Mouse (Mus musculus): ENCODE results near the gene Prdm1. TPM values are rescaled to one million over a fixed set of nuclear protein-coding genes. Genes with fewer than 3 reads are reported as not detected.

Prdm1 gene
- total RNA-seq, 1 experiment, result 2.2 TPM

- Histone ChIP-seq H3K4me3 (ENCODE audit: insufficient read depth in 1 of 2, low read depth in 1 of 2, low read length in 2 of 2, poor library complexity in 1 of 2, severe bottlenecking in 1 of 2) (no peak overlapping the region), H3K9ac (ENCODE audit: insufficient read depth, low read depth, low read length, poor library complexity, severe bottlenecking) (0 out of 2 replicates have a peak overlapping the region, but pooled peaks have one; percentile 2), H3K4me1 (ENCODE audit: control insufficient read depth in 2 of 2, insufficient read depth in 2 of 2, low read length in 2 of 2, poor library complexity in 1 of 2) (peaks cover 6 to 18% of the 10 kb centered on the region in 2 experiments; a peak in 3 of 4 replicates), H3K9me3 (ENCODE audit: control insufficient read depth, insufficient read depth, low read depth, low read length) (no peaks in the 10 kb centered on the region), H3K27ac (ENCODE audit: insufficient read depth, low read depth, low read length, poor library complexity, severe bottlenecking) (no peak overlapping the region), H3K36me3 (ENCODE audit: control insufficient read depth, insufficient read depth, low read length, poor library complexity, severe bottlenecking) (peaks cover 7% of the 10 kb centered on the region; the same call in 1 of the 2 replicates)
- in situ Hi-C loops (cut with MboI; ENCODE audit: low sequenced_read_pairs in 2 of 2, unreplicated experiment in 2 of 2), result no loop called here
- no peak for DNase-seq (ENCODE audit: low read depth, low spot score)
- no peak for TF ChIP-seq MAFK (IDR thresholded peaks at IDR 0.05; ENCODE audit: insufficient read depth, low read depth, low read length)
- TF ChIP-seq CHD2 (IDR thresholded peaks at IDR 0.05; ENCODE audit: low read depth, low read length), result no peak
- TF ChIP-seq ZC3H11A (IDR thresholded peaks at IDR 0.05; ENCODE audit: borderline replicate concordance, low read depth, low read length), result no peak
- TF ChIP-seq ZNF384 (IDR thresholded peaks at IDR 0.05; ENCODE audit: low read depth, low read length), result no peak
- no peak for TF ChIP-seq HCFC1 (IDR thresholded peaks at IDR 0.05; ENCODE audit: borderline replicate concordance, insufficient read depth, low read length)
Measured at GRCm38 (mm10) chr10:44447406-44448139, 80.7 kb downstream of the Prdm1 start.

- TF ChIP-seq CHD2 (IDR thresholded peaks at IDR 0.05; ENCODE audit: low read depth, low read length), result no peak
- TF ChIP-seq ZC3H11A (IDR thresholded peaks at IDR 0.05; ENCODE audit: borderline replicate concordance, low read depth, low read length), result no peak
- TF ChIP-seq HCFC1 (IDR thresholded peaks at IDR 0.05; ENCODE audit: borderline replicate concordance, insufficient read depth, low read length), result no peak
- peak; percentile 83 for TF ChIP-seq MAFK (IDR thresholded peaks at IDR 0.05; ENCODE audit: insufficient read depth, low read depth, low read length)
- H3K27ac ChIP-seq (ENCODE audit: insufficient read depth, low read depth, low read length, poor library complexity, severe bottlenecking), result no peak overlapping the region
- no peak for DNase-seq (ENCODE audit: low read depth, low spot score)
- no peaks in the 10 kb centered on the region for H3K9me3 ChIP-seq (ENCODE audit: control insufficient read depth, insufficient read depth, low read depth, low read length)
- in situ Hi-C loops (cut with MboI; ENCODE audit: low sequenced_read_pairs in 2 of 2, unreplicated experiment in 2 of 2), result no loop called here
- H3K4me1 ChIP-seq (ENCODE audit: control insufficient read depth in 2 of 2, insufficient read depth in 2 of 2, low read length in 2 of 2, poor library complexity in 1 of 2), result peaks cover 6 to 18% of the 10 kb centered on the region in 2 experiments; a peak in 3 of 4 replicates
- H3K36me3 ChIP-seq (ENCODE audit: control insufficient read depth, insufficient read depth, low read length, poor library complexity, severe bottlenecking), result peaks cover 7% of the 10 kb centered on the region; the same call in 1 of the 2 replicates
- H3K9ac ChIP-seq (ENCODE audit: insufficient read depth, low read depth, low read length, poor library complexity, severe bottlenecking), result no peak overlapping the region
- H3K4me3 ChIP-seq (ENCODE audit: insufficient read depth in 1 of 2, low read depth in 1 of 2, low read length in 2 of 2, poor library complexity in 1 of 2, severe bottlenecking in 1 of 2), result no peak overlapping the region
Measured at GRCm38 (mm10) chr10:44447001-44447400, 81.3 kb downstream of the Prdm1 start.

GRCm38 (mm10) chr10:44444415-44444814 lies 83.9 kb downstream of the Prdm1 start:
- Histone ChIP-seq H3K27ac (ENCODE audit: insufficient read depth, low read depth, low read length, poor library complexity, severe bottlenecking) (no peak overlapping the region), H3K4me1 (ENCODE audit: control insufficient read depth in 2 of 2, insufficient read depth in 2 of 2, low read length in 2 of 2, poor library complexity in 1 of 2) (peaks cover 6 to 28% of the 10 kb centered on the region in 2 experiments; a peak in 3 of 4 replicates), H3K9ac (ENCODE audit: insufficient read depth, low read depth, low read length, poor library complexity, severe bottlenecking) (no peak overlapping the region), H3K9me3 (ENCODE audit: control insufficient read depth, insufficient read depth, low read depth, low read length) (no peaks in the 10 kb centered on the region), H3K36me3 (ENCODE audit: control insufficient read depth, insufficient read depth, low read length, poor library complexity, severe bottlenecking) (peaks cover 16% of the 10 kb centered on the region), H3K4me3 (ENCODE audit: insufficient read depth in 1 of 2, low read depth in 1 of 2, low read length in 2 of 2, poor library complexity in 1 of 2, severe bottlenecking in 1 of 2) (no peak overlapping the region)
- in situ Hi-C loops (cut with MboI; ENCODE audit: low sequenced_read_pairs in 2 of 2, unreplicated experiment in 2 of 2), result no loop called here
- no peak for TF ChIP-seq HCFC1 (IDR thresholded peaks at IDR 0.05; ENCODE audit: borderline replicate concordance, insufficient read depth, low read length)
- TF ChIP-seq ZNF384 (IDR thresholded peaks at IDR 0.05; ENCODE audit: low read depth, low read length), result no peak
- no peak for TF ChIP-seq ZC3H11A (IDR thresholded peaks at IDR 0.05; ENCODE audit: borderline replicate concordance, low read depth, low read length)
- no peak for DNase-seq (ENCODE audit: low read depth, low spot score)

GRCm38 (mm10) chr10:44443696-44444095 lies 84.6 kb downstream of the Prdm1 start:
- H3K9ac ChIP-seq (ENCODE audit: insufficient read depth, low read depth, low read length, poor library complexity, severe bottlenecking), result no peak overlapping the region
- peaks cover 6 to 28% of the 10 kb centered on the region in 2 experiments; a peak in 3 of 4 replicates for H3K4me1 ChIP-seq (ENCODE audit: control insufficient read depth in 2 of 2, insufficient read depth in 2 of 2, low read length in 2 of 2, poor library complexity in 1 of 2)
- H3K27ac ChIP-seq (ENCODE audit: insufficient read depth, low read depth, low read length, poor library complexity, severe bottlenecking), result no peak overlapping the region
- peaks cover 16% of the 10 kb centered on the region for H3K36me3 ChIP-seq (ENCODE audit: control insufficient read depth, insufficient read depth, low read length, poor library complexity, severe bottlenecking)
- in situ Hi-C loops (cut with MboI; ENCODE audit: low sequenced_read_pairs in 2 of 2, unreplicated experiment in 2 of 2), result no loop called here
- no peaks in the 10 kb centered on the region for H3K9me3 ChIP-seq (ENCODE audit: control insufficient read depth, insufficient read depth, low read depth, low read length)
- no peak for DNase-seq (ENCODE audit: low read depth, low spot score)
- no peak overlapping the region for H3K4me3 ChIP-seq (ENCODE audit: insufficient read depth in 1 of 2, low read depth in 1 of 2, low read length in 2 of 2, poor library complexity in 1 of 2, severe bottlenecking in 1 of 2)
- no peak for TF ChIP-seq CHD2 (IDR thresholded peaks at IDR 0.05; ENCODE audit: low read depth, low read length)
- TF ChIP-seq ZNF384 (IDR thresholded peaks at IDR 0.05; ENCODE audit: low read depth, low read length), result no peak
- no peak for TF ChIP-seq MAFK (IDR thresholded peaks at IDR 0.05; ENCODE audit: insufficient read depth, low read depth, low read length)
- TF ChIP-seq ZC3H11A (IDR thresholded peaks at IDR 0.05; ENCODE audit: borderline replicate concordance, low read depth, low read length), result no peak
- TF ChIP-seq HCFC1 (IDR thresholded peaks at IDR 0.05; ENCODE audit: borderline replicate concordance, insufficient read depth, low read length), result no peak
